Mouse (Mus musculus) spleen, adult 2 months (tissue): ENCODE results near the gene Rbm47. TPM values are rescaled to one million over a fixed set of nuclear protein-coding genes. Genes with fewer than 3 reads are reported as not detected.

ENCODE experiments used
- DNase-seq, 2 experiments: peaks; one replicate each; pipeline versions ENCODE4 v3.0.0 to v3.0.0-alpha.2; 2012 to 2021; ENCODE audit warnings: low spot score in 2 of 2, low read depth in 1 of 2
- H3K27ac ChIP-seq: fragments of 200-500 bp; 2 replicates; pipeline ENCODE4 v1.5.1; 2012; ENCODE audit warnings: low read length, inconsistent platforms; ENCODE audit not compliant: insufficient read depth
- H3K27me3 ChIP-seq: fragments of 200-500 bp; 2 replicates; pipeline ENCODE4 v1.6.1; 2012; ENCODE audit warnings: mild to moderate bottlenecking, moderate library complexity, low read length, inconsistent platforms; ENCODE audit not compliant: control insufficient read depth, insufficient read depth
- H3K36me3 ChIP-seq: fragments of 200-500 bp; 2 replicates; pipeline ENCODE4 v1.6.1; 2012; ENCODE audit warnings: mild to moderate bottlenecking, low read length, inconsistent platforms; ENCODE audit not compliant: control insufficient read depth, insufficient read depth
- H3K4me1 ChIP-seq: fragments of 200-500 bp; 2 replicates; pipeline ENCODE4 v1.6.1; 2011; ENCODE audit warnings: inconsistent platforms; ENCODE audit not compliant: control insufficient read depth, insufficient read depth, insufficient read length
- H3K4me3 ChIP-seq: fragments of 200-500 bp; 2 replicates; pipeline ENCODE4 v1.5.1; 2011; ENCODE audit warnings: mild to moderate bottlenecking, inconsistent platforms; ENCODE audit not compliant: insufficient read depth, insufficient read length; ENCODE audit errors: extremely low read depth
- CTCF ChIP-seq: fragments of 200-500 bp; IDR thresholded peaks from 2 replicates; pipeline ENCODE4 v1.5.1; 2011; ENCODE audit warnings: mild to moderate bottlenecking, inconsistent platforms; ENCODE audit not compliant: insufficient read depth, insufficient read length, insufficient replicate concordance; ENCODE audit errors: extremely low read depth
- POLR2A ChIP-seq: fragments of 200-500 bp; IDR thresholded peaks from 2 replicates; pipeline ENCODE4 v1.6.1; 2011; ENCODE audit warnings: low read depth, low read length, inconsistent platforms
- WGBS: fragments of 180-500 bp; shearing (Covaris S2); methylation state at CpG from one replicate; pipeline ENCODE4 v1.1.7; 2018; 5-methylcytosine and 5-hydroxymethylcytosine counted together
- polyA plus RNA-seq: library from polyadenylated mRNA; depleted of rRNA; stranded (reverse); fragments of >200 nt; gene quantifications from 2 replicates; pipeline ENCODE4 v1.2.3, GENCODE M21; 2012

Rbm47 gene
- polyA plus RNA-seq, 1 experiment = 10.5 TPM

- TF ChIP-seq CTCF (no peak), POLR2A (no peak)
- WGBS = 79% methylated on average over 3 of the region's 3 CpGs
- H3K27ac ChIP-seq = no peak overlapping the region
Observed at GRCm38 (mm10) chr5:66102821-66103220, 70.1 kb downstream of the Rbm47 start.

GRCm38 (mm10) chr5:66101577-66101976 lies 71.3 kb downstream of the Rbm47 start:
- DNase-seq = peak in 1 of 2 experiments; percentile 30
- no peak for TF ChIP-seq POLR2A
- peak; percentile 32; the same call in 1 of the 2 replicates for TF ChIP-seq CTCF

More at GRCm38 (mm10) chr5:66102821-66103220, 70.1 kb downstream of the Rbm47 start:
- Histone ChIP-seq H3K27me3 (no peaks in the 10 kb centered on the region), H3K36me3 (no peaks in the 10 kb centered on the region), H3K4me3 (no peak overlapping the region), H3K4me1 (no peaks in the 10 kb centered on the region)
- DNase-seq = no peak

GRCm38 (mm10) chr5:66100322-66100721 lies 72.6 kb downstream of the Rbm47 start:
- H3K4me1 ChIP-seq = no peaks in the 10 kb centered on the region
- TF ChIP-seq CTCF (no peak), POLR2A (no peak)
- H3K27me3 ChIP-seq = no peaks in the 10 kb centered on the region
- no peak overlapping the region for H3K4me3 ChIP-seq
- DNase-seq = no peak
- no peak overlapping the region for H3K27ac ChIP-seq
- H3K36me3 ChIP-seq = no peaks in the 10 kb centered on the region
- 92% methylated on average over 8 of the region's 8 CpGs for WGBS

More at GRCm38 (mm10) chr5:66101577-66101976, 71.3 kb downstream of the Rbm47 start:
- no peaks in the 10 kb centered on the region for H3K4me1 ChIP-seq
- H3K27ac ChIP-seq = no peak overlapping the region
- H3K4me3 ChIP-seq = no peak overlapping the region
- no peaks in the 10 kb centered on the region for H3K36me3 ChIP-seq
- 65% methylated on average over 3 of the region's 3 CpGs for WGBS
- no peaks in the 10 kb centered on the region for H3K27me3 ChIP-seq

- no peak for TF ChIP-seq POLR2A
- TF ChIP-seq CTCF = no peak
- no peak overlapping the region for H3K4me3 ChIP-seq
- H3K4me1 ChIP-seq = no peaks in the 10 kb centered on the region
- no peaks in the 10 kb centered on the region for H3K36me3 ChIP-seq
- H3K27me3 ChIP-seq = no peaks in the 10 kb centered on the region
- 80% methylated on average over 7 of the region's 7 CpGs for WGBS
- DNase-seq = no peak
- H3K27ac ChIP-seq = no peak overlapping the region
Observed at GRCm38 (mm10) chr5:66098094-66098871, 74.6 kb downstream of the Rbm47 start.

GRCm38 (mm10) chr5:66096081-66096480 lies 76.8 kb downstream of the Rbm47 start:
- Histone ChIP-seq H3K4me1 (no peaks in the 10 kb centered on the region), H3K4me3 (no peak overlapping the region), H3K27ac (no peak overlapping the region), H3K27me3 (no peaks in the 10 kb centered on the region), H3K36me3 (no peaks in the 10 kb centered on the region)
- no peak for DNase-seq
- 57% methylated on average over 6 of the region's 6 CpGs for WGBS
- TF ChIP-seq POLR2A (no peak), CTCF (no peak)

GRCm38 (mm10) chr5:66095166-66095565 lies 77.8 kb downstream of the Rbm47 start:
- no peak overlapping the region for H3K27ac ChIP-seq
- H3K4me1 ChIP-seq = no peaks in the 10 kb centered on the region
- no peak for DNase-seq
- WGBS = 85% methylated on average over 6 of the region's 6 CpGs
- TF ChIP-seq CTCF (no peak), POLR2A (no peak)
- no peaks in the 10 kb centered on the region for H3K27me3 ChIP-seq
- no peak overlapping the region for H3K4me3 ChIP-seq
- no peaks in the 10 kb centered on the region for H3K36me3 ChIP-seq

- TF ChIP-seq CTCF = no peak
- TF ChIP-seq POLR2A = no peak
- WGBS = 52% methylated on average over 9 of the region's 9 CpGs
- H3K36me3 ChIP-seq = no peaks in the 10 kb centered on the region
- no peak overlapping the region for H3K4me3 ChIP-seq
- no peaks in the 10 kb centered on the region for H3K27me3 ChIP-seq
- no peaks in the 10 kb centered on the region; the same call in 1 of the 2 replicates for H3K4me1 ChIP-seq
- H3K27ac ChIP-seq = no peak overlapping the region
- DNase-seq = no peak
Observed at GRCm38 (mm10) chr5:66090037-66090436, 82.9 kb downstream of the Rbm47 start.
